ENCODE assay signal across 20 mouse cellular contexts in the genomic region with DNA sequence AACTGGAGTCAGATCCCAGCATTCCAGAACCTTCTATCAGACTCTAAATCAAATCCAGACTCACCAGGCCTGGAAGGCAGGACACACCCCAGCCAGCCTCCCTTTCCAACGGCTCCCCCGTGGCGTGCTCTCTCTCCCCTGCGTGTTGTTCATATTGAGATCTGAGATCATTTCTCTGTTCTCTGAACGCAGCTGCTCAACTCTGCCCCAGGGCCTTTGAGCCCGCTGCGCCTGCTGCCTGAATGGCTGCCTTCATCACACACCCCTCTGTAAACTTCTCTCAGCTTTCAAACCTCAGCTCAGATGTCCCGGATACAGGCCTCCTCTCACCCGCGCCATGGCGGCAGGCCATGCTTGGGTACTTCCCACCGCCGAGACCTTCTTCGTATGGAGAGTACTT. TPM values are rescaled to one million over a fixed set of nuclear protein-coding genes. Genes with fewer than 3 reads are reported as not detected.
DNase-seq lines count a peak whose midpoint lies in the region; ATAC-seq lines count a peak whose summit lies in the region.
"Had no signal": no experiment of that assay in that cellular context is flagged by ENCODE, and none has a peak within 500 bp of the region (broad histone marks: within the 10 kb centered on the region; RNA-seq: fewer than 3 reads in every experiment).

No protein-coding gene starts in this region.

- intact Hi-C loops in gastrocnemius, postnatal 36 days (cut with DNase I) = no loop called here

- no peak overlapping the region for H3K9ac ChIP-seq in hindbrain, embryonic 11.5 days (ENCODE audit: low read depth, low read length)
- no peak overlapping the region for H3K9ac ChIP-seq in hindbrain, embryonic 13.5 days
- H3K9ac ChIP-seq in embryonic facial prominence, embryonic 13.5 days = no peak overlapping the region
- H3K9ac ChIP-seq: limb, embryonic 13.5 days had no signal

- H3K36me3 ChIP-seq in hindbrain, embryonic 11.5 days (ENCODE audit: control insufficient read depth, insufficient read depth, low read length) = 0 out of 2 replicates have a peak, but pooled peaks cover 2% of the 10 kb centered on the region
- peaks cover 24% of the 10 kb centered on the region for H3K36me3 ChIP-seq in hindbrain, embryonic 13.5 days
- peaks cover 21% of the 10 kb centered on the region for H3K36me3 ChIP-seq in embryonic facial prominence, embryonic 13.5 days

- H3K27ac ChIP-seq in hindbrain, embryonic 11.5 days (ENCODE audit: low read depth, low read length) = peak overlapping the region; percentile 24; the same call in 1 of the 2 replicates
- no peak overlapping the region for H3K27ac ChIP-seq in hindbrain, embryonic 13.5 days
- peak overlapping the region; percentile 71 for H3K27ac ChIP-seq in embryonic facial prominence, embryonic 13.5 days
- H3K27ac ChIP-seq: heart, adult 2 months; hindbrain, postnatal 0 days; layer of hippocampus, adult 2 months; limb, embryonic 13.5 days had no signal

- no peaks in the 10 kb centered on the region for H3K9me3 ChIP-seq in hindbrain, embryonic 11.5 days (ENCODE audit: control insufficient read depth, low read length)
- no peaks in the 10 kb centered on the region for H3K9me3 ChIP-seq in hindbrain, embryonic 13.5 days
- H3K9me3 ChIP-seq in embryonic facial prominence, embryonic 13.5 days = no peaks in the 10 kb centered on the region
- H3K9me3 ChIP-seq: limb, embryonic 13.5 days had no signal

- no peak overlapping the region for H3K4me3 ChIP-seq in hindbrain, embryonic 11.5 days (ENCODE audit: low read depth, low read length)
- H3K4me3 ChIP-seq in hindbrain, embryonic 13.5 days = no peak overlapping the region
- no peak overlapping the region for H3K4me3 ChIP-seq in embryonic facial prominence, embryonic 13.5 days
- H3K4me3 ChIP-seq: heart, adult 2 months; layer of hippocampus, adult 2 months; limb, embryonic 13.5 days had no signal

- no peak for ATAC-seq in hindbrain, embryonic 11.5 days (ENCODE audit: low FRiP score)
- ATAC-seq in hindbrain, embryonic 13.5 days (ENCODE audit: low FRiP score) = no peak
- ATAC-seq in embryonic facial prominence, embryonic 13.5 days (ENCODE audit: insufficient number of reproducible peaks, insufficient read depth, low FRiP score, low TSS enrichment, low read depth) = no peak; the same call in 1 of the 2 replicates
- ATAC-seq: hindbrain, postnatal 0 days had no signal

- no peak overlapping the region for H3K4me2 ChIP-seq in hindbrain, embryonic 11.5 days (replicated peaks; ENCODE audit: low read depth, low read length)
- no peak overlapping the region for H3K4me2 ChIP-seq in hindbrain, embryonic 13.5 days
- H3K4me2 ChIP-seq in embryonic facial prominence, embryonic 13.5 days = no peak overlapping the region
- H3K4me2 ChIP-seq: limb, embryonic 13.5 days had no signal

- no peaks in the 10 kb centered on the region for H3K27me3 ChIP-seq in hindbrain, embryonic 11.5 days (ENCODE audit: control insufficient read depth, insufficient read depth, low read length)
- no peaks in the 10 kb centered on the region for H3K27me3 ChIP-seq in hindbrain, embryonic 13.5 days
- no peaks in the 10 kb centered on the region for H3K27me3 ChIP-seq in embryonic facial prominence, embryonic 13.5 days
- H3K27me3 ChIP-seq: limb, embryonic 13.5 days had no signal

- 68% methylated on average over 14 of the region's 14 CpGs for WGBS in hindbrain, embryonic 11.5 days
- 64% methylated on average over 14 of the region's 14 CpGs for WGBS in hindbrain, embryonic 13.5 days
- WGBS in embryonic facial prominence, embryonic 13.5 days = 27% methylated on average over 14 of the region's 14 CpGs

- peak; percentile 43 for DNase-seq in hindbrain, embryonic 11.5 days (ENCODE audit: low spot score)
- peak; percentile 49 for DNase-seq in retina, postnatal 1 day
- DNase-seq in retina, embryonic 14.5 days (ENCODE audit: low spot score) = no peak
- DNase-seq in left cerebral cortex, adult 9 months (ENCODE audit: low spot score in 2 of 2) = no peak
- no peak for DNase-seq in gastrocnemius, postnatal 36 days
- DNase-seq: cerebellum, postnatal 14 days; heart, adult 2 months; kidney, adult 11 months; kidney, postnatal 10 days; lung, postnatal 14 days; thymus, postnatal 25 days had no signal

- H3K4me1 ChIP-seq in hindbrain, embryonic 11.5 days (replicated peaks; ENCODE audit: control insufficient read depth, insufficient read depth, low read length) = peaks cover 4% of the 10 kb centered on the region
- peaks cover 45% of the 10 kb centered on the region for H3K4me1 ChIP-seq in hindbrain, embryonic 13.5 days (replicated peaks)
- H3K4me1 ChIP-seq in embryonic facial prominence, embryonic 13.5 days = peaks cover 52% of the 10 kb centered on the region

RNA-seq across cellular contexts. Expression of a gene that starts 58.2 kb away (rescaled TPM):
- polyA plus RNA-seq in hindbrain, embryonic 11.5 days (2014; fragmentation: Nextera tagmentation; extraction: Ambion mirVana) = not detected in 2 replicates
- polyA plus RNA-seq in hindbrain, embryonic 13.5 days (2015; fragmentation: Nextera tagmentation; extraction: Ambion mirVana) = 0.06 TPM in 1 of 2 replicates, not detected in the other
- polyA plus RNA-seq in embryonic facial prominence, embryonic 13.5 days (2015; fragmentation: Nextera tagmentation; extraction: Ambion mirVana) = not detected in 2 replicates
- total RNA-seq in gastrocnemius, postnatal 36 days (2021) = not detected
- total RNA-seq: adrenal gland, postnatal 4 days; gastrocnemius, adult 8-10 months; heart, adult 2 months had no signal
- polyA plus RNA-seq: liver, embryonic 16.5 days; neural tube, embryonic 14.5 days had no signal

Comparison
In these comparisons a context has a peak if more than half of its experiments do, and no peak if none do; other contexts are left out.
1. DNase-seq: peak in hindbrain, embryonic 11.5 days (single experiment) and retina, postnatal 1 day (single experiment); none in retina, embryonic 14.5 days (single experiment), left cerebral cortex, adult 9 months (0 of 2) and gastrocnemius, postnatal 36 days (0 of 2).